Mouse (Mus musculus): ENCODE data around the gene S1pr5. TPM values are rescaled to one million over a fixed set of nuclear protein-coding genes. Genes with fewer than 3 reads are reported as not detected.

The S1pr5 gene
- polyA plus RNA-seq, 1 experiment from 2014 or later: 0.13 TPM

GRCm38 (mm10) chr9:21216050-21216841 lies 32.0 kb downstream of the S1pr5 start:
- Histone ChIP-seq H3K4me3 (ENCODE audit: low read depth, low read length) (no peak overlapping the region), H3K36me3 (ENCODE audit: insufficient read depth, low read length) (no peaks in the 10 kb centered on the region), H3K4me1 (ENCODE audit: insufficient read depth, low read depth, low read length) (no peaks in the 10 kb centered on the region), H3K4me2 (replicated peaks; ENCODE audit: low read depth, low read length) (no peak overlapping the region), H3K9ac (replicated peaks; ENCODE audit: low read depth) (no peak overlapping the region), H3K27me3 (replicated peaks; ENCODE audit: insufficient read depth, low read length) (no peaks in the 10 kb centered on the region), H3K27ac (ENCODE audit: low read length) (no peak overlapping the region), H3K9me3 (ENCODE audit: low read length) (no peaks in the 10 kb centered on the region)
- TF ChIP-seq EP300 (IDR thresholded peaks at IDR 0.05): no peak
- TF ChIP-seq CTCF (IDR thresholded peaks at IDR 0.05): no peak
- no peak for DNase-seq (ENCODE audit: low spot score)
- ATAC-seq: no peak
- WGBS: 61% methylated on average over 21 of the region's 25 CpGs

GRCm38 (mm10) chr9:21213617-21214190 lies 34.5 kb downstream of the S1pr5 start:
- Histone ChIP-seq H3K4me1 (ENCODE audit: insufficient read depth, low read depth, low read length) (no peaks in the 10 kb centered on the region), H3K9me3 (ENCODE audit: low read length) (no peaks in the 10 kb centered on the region), H3K27me3 (replicated peaks; ENCODE audit: insufficient read depth, low read length) (no peaks in the 10 kb centered on the region), H3K4me2 (replicated peaks; ENCODE audit: low read depth, low read length) (no peak overlapping the region), H3K27ac (ENCODE audit: low read length) (no peak overlapping the region), H3K9ac (replicated peaks; ENCODE audit: low read depth) (no peak overlapping the region), H3K4me3 (ENCODE audit: low read depth, low read length) (no peak overlapping the region), H3K36me3 (ENCODE audit: insufficient read depth, low read length) (no peaks in the 10 kb centered on the region)
- 47% methylated on average over 7 of the region's 7 CpGs for WGBS
- TF ChIP-seq CTCF (IDR thresholded peaks at IDR 0.05) (peak; percentile 63), EP300 (IDR thresholded peaks at IDR 0.05) (no peak)
- ATAC-seq (no peak), DNase-seq (ENCODE audit: low spot score) (no peak)

- TF ChIP-seq EP300 (IDR thresholded peaks at IDR 0.05) (no peak), CTCF (IDR thresholded peaks at IDR 0.05) (no peak)
- H3K27ac ChIP-seq (ENCODE audit: low read length): no peak overlapping the region
- no peak overlapping the region for H3K4me3 ChIP-seq (ENCODE audit: low read depth, low read length)
- DNase-seq (ENCODE audit: low spot score) (no peak), ATAC-seq (no peak)
- H3K4me1 ChIP-seq (ENCODE audit: insufficient read depth, low read depth, low read length): no peaks in the 10 kb centered on the region
- H3K27me3 ChIP-seq (replicated peaks; ENCODE audit: insufficient read depth, low read length): no peaks in the 10 kb centered on the region
- H3K36me3 ChIP-seq (ENCODE audit: insufficient read depth, low read length): no peaks in the 10 kb centered on the region
- WGBS: 83% methylated on average over 7 of the region's 7 CpGs
- no peak overlapping the region for H3K4me2 ChIP-seq (replicated peaks; ENCODE audit: low read depth, low read length)
- no peak overlapping the region for H3K9ac ChIP-seq (replicated peaks; ENCODE audit: low read depth)
- no peaks in the 10 kb centered on the region for H3K9me3 ChIP-seq (ENCODE audit: low read length)
Observed at GRCm38 (mm10) chr9:21211624-21212023, 36.6 kb downstream of the S1pr5 start.

DNA sequence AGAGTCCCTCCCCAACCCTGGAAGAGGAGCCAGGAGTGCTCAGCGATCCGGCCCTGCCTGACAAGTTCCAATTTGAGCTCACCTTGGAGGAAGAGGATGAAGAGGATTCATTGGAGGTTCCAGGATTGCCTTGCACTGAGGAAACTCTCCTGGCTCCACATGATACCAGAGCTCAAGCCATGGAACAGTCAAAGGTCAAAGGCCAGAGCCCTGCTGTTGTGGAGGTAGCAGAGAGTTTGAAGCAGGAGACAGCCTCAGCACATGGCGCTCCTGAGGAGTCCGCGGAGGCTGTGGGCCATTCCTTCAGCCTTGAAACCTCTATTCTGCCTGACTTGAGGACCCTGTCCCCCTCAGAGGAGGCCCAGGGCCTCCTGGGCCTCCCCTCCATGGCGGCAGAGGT lies 37.4 kb downstream of the S1pr5 start:
- H3K27ac ChIP-seq (ENCODE audit: low read length): no peak overlapping the region
- ATAC-seq (no peak), DNase-seq (ENCODE audit: low spot score) (no peak)
- H3K4me1 ChIP-seq (ENCODE audit: insufficient read depth, low read depth, low read length): no peaks in the 10 kb centered on the region
- H3K36me3 ChIP-seq (ENCODE audit: insufficient read depth, low read length): no peaks in the 10 kb centered on the region
- no peak overlapping the region for H3K4me3 ChIP-seq (ENCODE audit: low read depth, low read length)
- no peaks in the 10 kb centered on the region for H3K9me3 ChIP-seq (ENCODE audit: low read length)
- 76% methylated on average over 6 of the region's 6 CpGs for WGBS
- no peaks in the 10 kb centered on the region for H3K27me3 ChIP-seq (replicated peaks; ENCODE audit: insufficient read depth, low read length)
- no peak overlapping the region for H3K9ac ChIP-seq (replicated peaks; ENCODE audit: low read depth)
- H3K4me2 ChIP-seq (replicated peaks; ENCODE audit: low read depth, low read length): no peak overlapping the region
- no peak for TF ChIP-seq EP300 (IDR thresholded peaks at IDR 0.05)
- TF ChIP-seq CTCF (IDR thresholded peaks at IDR 0.05): no peak

- no peak for DNase-seq (ENCODE audit: low spot score)
- H3K9ac ChIP-seq (replicated peaks; ENCODE audit: low read depth): no peak overlapping the region
- TF ChIP-seq CTCF (IDR thresholded peaks at IDR 0.05) (no peak), EP300 (IDR thresholded peaks at IDR 0.05) (no peak)
- H3K27me3 ChIP-seq (replicated peaks; ENCODE audit: insufficient read depth, low read length): no peaks in the 10 kb centered on the region
- no peak overlapping the region for H3K4me3 ChIP-seq (ENCODE audit: low read depth, low read length)
- H3K36me3 ChIP-seq (ENCODE audit: insufficient read depth, low read length): no peaks in the 10 kb centered on the region
- H3K9me3 ChIP-seq (ENCODE audit: low read length): no peaks in the 10 kb centered on the region
- no peak for ATAC-seq
- no peak overlapping the region for H3K27ac ChIP-seq (ENCODE audit: low read length)
- H3K4me1 ChIP-seq (ENCODE audit: insufficient read depth, low read depth, low read length): no peaks in the 10 kb centered on the region
- 63% methylated on average over 2 of the region's 2 CpGs for WGBS
- H3K4me2 ChIP-seq (replicated peaks; ENCODE audit: low read depth, low read length): no peak overlapping the region
Observed at GRCm38 (mm10) chr9:21208626-21209025, 39.6 kb downstream of the S1pr5 start.

DNA sequence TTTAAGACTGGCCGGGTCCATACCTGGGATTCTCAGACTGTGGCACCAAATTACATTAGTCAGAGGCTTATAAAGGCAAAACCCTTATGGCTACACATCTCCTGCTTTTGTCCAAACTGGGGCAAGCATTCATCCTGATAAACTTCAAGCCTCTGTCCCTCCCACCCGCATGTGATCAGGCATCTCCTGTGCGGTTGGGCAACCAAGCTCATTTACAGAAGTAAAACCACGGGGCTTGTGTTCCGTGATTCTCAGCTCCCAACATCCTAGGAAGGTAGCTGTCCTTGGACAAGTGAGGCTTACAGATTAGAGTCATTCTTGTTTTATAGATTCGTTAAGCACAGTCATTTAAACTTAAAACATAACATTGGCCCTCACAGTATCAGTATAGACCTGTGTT lies 41.4 kb downstream of the S1pr5 start:
- Histone ChIP-seq H3K36me3 (ENCODE audit: insufficient read depth, low read length) (no peaks in the 10 kb centered on the region), H3K9me3 (ENCODE audit: low read length) (no peaks in the 10 kb centered on the region), H3K27ac (ENCODE audit: low read length) (no peak overlapping the region), H3K9ac (replicated peaks; ENCODE audit: low read depth) (no peak overlapping the region), H3K4me1 (ENCODE audit: insufficient read depth, low read depth, low read length) (no peaks in the 10 kb centered on the region), H3K27me3 (replicated peaks; ENCODE audit: insufficient read depth, low read length) (no peaks in the 10 kb centered on the region), H3K4me3 (ENCODE audit: low read depth, low read length) (no peak overlapping the region), H3K4me2 (replicated peaks; ENCODE audit: low read depth, low read length) (no peak overlapping the region)
- TF ChIP-seq EP300 (IDR thresholded peaks at IDR 0.05) (no peak), CTCF (IDR thresholded peaks at IDR 0.05) (no peak)
- ATAC-seq: no peak
- WGBS: 84% methylated on average over 6 of the region's 6 CpGs
- DNase-seq (ENCODE audit: low spot score): no peak

Data from lung, postnatal 0 days (tissue).